Mouse (Mus musculus) forebrain, embryonic 11.5 days (tissue): ENCODE data around the gene Colec11. TPM values are rescaled to one million over a fixed set of nuclear protein-coding genes. Genes with fewer than 3 reads are reported as not detected.

Experiments
- ATAC-seq: fragments of 200-750 bp; cut with Nextera tagmentation; replicated peaks from 2 replicates; pipeline ENCODE4 v1.8.0; 2017; ENCODE audit warnings: moderate TSS enrichment; ENCODE audit not compliant: low FRiP score
- DNase-seq: peaks from one replicate; pipeline ENCODE4 v3.0.0-alpha.2; 2017; ENCODE audit warnings: low spot score
- H3K27ac ChIP-seq: fragments of 300-500 bp; sonication (generic); 2 replicates; pipeline ENCODE4 v1.5.1; 2014; ENCODE audit warnings: low read depth, low read length
- H3K27me3 ChIP-seq: fragments of 300-500 bp; sonication (generic); 2 replicates; pipeline ENCODE4 v1.6.1; 2014; ENCODE audit warnings: mild to moderate bottlenecking, low read length, mixed read lengths; ENCODE audit not compliant: control insufficient read depth, insufficient read depth
- H3K36me3 ChIP-seq: fragments of 300-500 bp; sonication (generic); 2 replicates; pipeline ENCODE4 v1.6.1; 2014; ENCODE audit warnings: mild to moderate bottlenecking, low read length, moderate library complexity, mixed read lengths; ENCODE audit not compliant: control insufficient read depth, insufficient read depth
- H3K4me1 ChIP-seq: fragments of 300-500 bp; sonication (generic); replicated peaks from 2 replicates; pipeline ENCODE4 v1.6.1; 2014; ENCODE audit warnings: low read length, mixed read lengths; ENCODE audit not compliant: control insufficient read depth, insufficient read depth
- H3K4me2 ChIP-seq: fragments of 300-500 bp; sonication (generic); 2 replicates; pipeline ENCODE4 v1.6.1; 2014; ENCODE audit warnings: low read depth, mild to moderate bottlenecking, low read length, moderate library complexity, mixed read lengths; ENCODE audit not compliant: severe bottlenecking
- H3K4me3 ChIP-seq: fragments of 300-500 bp; sonication (generic); 2 replicates; pipeline ENCODE4 v1.5.1; 2014; ENCODE audit warnings: low read depth, low read length
- H3K9ac ChIP-seq: fragments of 300-500 bp; sonication (generic); 2 replicates; pipeline ENCODE4 v1.6.1; 2014; ENCODE audit warnings: low read length
- H3K9me3 ChIP-seq: fragments of 300-500 bp; sonication (generic); 2 replicates; pipeline ENCODE4 v1.6.1; 2016; ENCODE audit warnings: low read length, mixed read lengths; ENCODE audit not compliant: control insufficient read depth
- WGBS: fragments of 180-500 bp; shearing (Covaris S2); extraction: QIAGEN DNeasy Blood & Tissue Kit; methylation state at CpG from one replicate; pipeline ENCODE4 v1.1.7; 2014; 5-methylcytosine and 5-hydroxymethylcytosine counted together
- polyA plus RNA-seq: library from polyadenylated mRNA; unstranded; fragments of >200 nt; fragmentation: Nextera tagmentation; extraction: Ambion mirVana; gene quantifications from 2 replicates; pipeline ENCODE4 v1.2.1, GENCODE M21; 2014

The Colec11 gene
- polyA plus RNA-seq, 1 experiment from 2014 or later: not detected

DNA sequence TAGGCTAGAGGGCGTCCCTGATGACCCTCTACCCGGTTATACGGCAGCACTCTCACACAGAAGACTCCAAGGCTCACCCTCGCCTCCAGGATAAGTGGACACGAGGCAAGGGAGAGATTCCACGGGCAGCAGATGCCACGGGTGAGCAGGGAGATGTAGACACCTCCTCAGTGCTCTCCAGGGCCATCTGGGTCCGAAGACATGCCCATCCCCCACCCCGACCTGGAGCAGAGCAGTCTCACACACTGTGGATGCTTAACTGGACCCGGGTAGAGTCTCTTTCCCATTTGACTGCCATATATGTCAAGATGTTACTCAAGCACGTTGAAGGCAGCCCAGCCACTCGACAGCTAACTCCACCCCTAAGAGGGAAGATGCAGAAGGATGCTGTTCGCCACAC is 32.7 kb downstream of the Colec11 start:
- H3K36me3 ChIP-seq: no peaks in the 10 kb centered on the region
- WGBS: 55% methylated on average over 13 of the region's 13 CpGs
- H3K27ac ChIP-seq: no peak overlapping the region
- H3K9ac ChIP-seq: no peak overlapping the region
- DNase-seq (no peak), ATAC-seq (no peak)
- H3K27me3 ChIP-seq: peaks cover 2% of the 10 kb centered on the region; the same call in 1 of the 2 replicates
- no peaks in the 10 kb centered on the region for H3K4me1 ChIP-seq
- H3K9me3 ChIP-seq: no peaks in the 10 kb centered on the region
- H3K4me3 ChIP-seq: no peak overlapping the region
- H3K4me2 ChIP-seq: no peak overlapping the region

DNA sequence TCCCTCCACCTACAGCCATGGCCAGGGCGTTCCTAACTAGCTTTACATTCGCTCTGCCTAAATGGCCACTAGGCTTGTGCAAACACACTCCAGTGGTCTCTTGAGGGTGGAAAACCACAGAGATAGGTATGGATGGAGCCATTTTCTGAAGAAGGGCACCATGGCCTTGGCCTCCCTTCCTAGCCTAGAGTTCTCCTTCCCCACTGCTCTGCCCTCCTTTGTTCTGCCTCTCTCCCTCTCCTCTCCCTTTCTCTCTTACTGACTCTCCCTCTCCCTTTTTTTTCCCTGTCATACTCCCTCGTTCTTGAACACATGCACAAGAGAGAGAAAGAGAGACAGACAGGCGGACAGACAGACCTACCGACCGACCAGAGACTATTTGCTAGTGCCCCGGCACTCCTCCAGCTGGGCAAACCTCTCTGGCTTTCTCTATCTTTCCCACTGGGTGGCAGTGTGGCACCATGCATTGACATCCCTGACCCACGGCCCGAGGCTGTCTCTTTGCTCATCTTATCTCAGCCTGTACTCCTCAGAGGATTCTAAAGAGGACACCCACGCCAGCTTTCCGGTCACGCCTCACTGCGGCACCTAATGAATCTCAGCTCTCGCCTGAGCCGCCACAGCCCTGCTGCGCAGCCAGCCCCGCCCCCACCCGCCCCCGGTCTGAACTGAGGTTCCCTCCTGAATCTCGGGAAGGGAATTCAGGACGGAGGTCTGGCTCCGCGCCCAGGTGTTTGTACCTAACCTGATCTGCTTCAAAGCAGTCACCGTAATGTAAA is 33.9 kb downstream of the Colec11 start:
- Histone ChIP-seq H3K27me3 (peaks cover 2% of the 10 kb centered on the region; the same call in 1 of the 2 replicates), H3K4me3 (peak overlapping the region; percentile 37)
- peak; percentile 90 for ATAC-seq

DNA sequence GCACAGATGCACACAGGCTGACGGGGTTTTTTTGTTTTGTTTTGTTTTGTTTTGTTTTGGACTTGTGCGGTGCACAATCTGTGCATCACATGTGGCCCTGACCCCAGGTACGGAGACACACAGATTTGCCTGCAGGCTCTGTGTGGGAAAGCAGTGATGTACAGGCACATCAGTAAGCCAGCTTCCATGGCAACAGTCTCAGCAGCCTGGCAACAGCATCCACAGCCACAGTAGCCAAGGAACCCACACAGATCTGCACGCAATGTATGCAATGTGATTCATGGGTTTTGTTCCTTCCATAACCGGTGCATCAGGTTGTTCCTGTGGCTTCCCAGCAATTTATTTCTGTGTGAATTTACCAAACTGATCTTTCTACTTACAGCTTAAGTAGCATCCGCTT is 35.2 kb downstream of the Colec11 start:
- ATAC-seq: no peak
- H3K9ac ChIP-seq: no peak overlapping the region

More for the DNA sequence above, 33.9 kb downstream of the Colec11 start:
- no peaks in the 10 kb centered on the region for H3K4me1 ChIP-seq
- no peaks in the 10 kb centered on the region for H3K36me3 ChIP-seq
- peak overlapping the region; percentile 73 for H3K4me2 ChIP-seq
- peak overlapping the region; percentile 52 for H3K9ac ChIP-seq
- DNase-seq: peak; percentile 87
- H3K9me3 ChIP-seq: no peaks in the 10 kb centered on the region
- WGBS: 11% methylated on average over 24 of the region's 24 CpGs
- H3K27ac ChIP-seq: no peak overlapping the region

DNA sequence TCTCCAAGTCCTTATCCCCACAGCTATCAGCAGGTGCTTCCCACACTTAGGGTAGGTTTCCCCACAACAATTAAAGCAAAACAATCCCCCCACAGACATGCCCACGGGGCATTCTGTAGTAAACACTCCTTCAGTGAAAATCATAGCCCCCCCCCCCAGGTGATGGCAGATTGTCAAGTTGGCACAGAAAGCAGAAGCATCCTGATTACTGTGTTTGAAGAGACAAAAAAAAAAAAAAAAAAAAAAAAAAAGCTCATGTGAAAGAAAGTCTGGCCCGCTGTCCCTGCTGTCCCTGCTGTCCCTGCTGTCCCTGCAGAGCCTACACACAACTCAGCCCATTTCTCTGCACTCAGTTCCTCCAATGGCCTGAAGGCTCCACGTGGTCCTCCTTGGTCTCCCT is 39.1 kb downstream of the Colec11 start:
- ATAC-seq (no peak), DNase-seq (no peak)
- WGBS: 72% methylated on average over 3 of the region's 3 CpGs
- Histone ChIP-seq H3K27me3 (0 out of 2 replicates have a peak, but pooled peaks cover 2% of the 10 kb centered on the region), H3K4me1 (no peaks in the 10 kb centered on the region), H3K9ac (no peak overlapping the region), H3K27ac (no peak overlapping the region), H3K9me3 (no peaks in the 10 kb centered on the region), H3K4me3 (no peak overlapping the region), H3K36me3 (no peaks in the 10 kb centered on the region), H3K4me2 (no peak overlapping the region)

More for the DNA sequence above, 35.2 kb downstream of the Colec11 start:
- WGBS: 76% methylated on average over 6 of the region's 6 CpGs
- Histone ChIP-seq H3K27ac (no peak overlapping the region), H3K36me3 (no peaks in the 10 kb centered on the region), H3K4me1 (no peaks in the 10 kb centered on the region), H3K9me3 (no peaks in the 10 kb centered on the region), H3K4me2 (no peak overlapping the region), H3K4me3 (no peak overlapping the region), H3K27me3 (peaks cover 2% of the 10 kb centered on the region; the same call in 1 of the 2 replicates)
- DNase-seq: no peak

DNA sequence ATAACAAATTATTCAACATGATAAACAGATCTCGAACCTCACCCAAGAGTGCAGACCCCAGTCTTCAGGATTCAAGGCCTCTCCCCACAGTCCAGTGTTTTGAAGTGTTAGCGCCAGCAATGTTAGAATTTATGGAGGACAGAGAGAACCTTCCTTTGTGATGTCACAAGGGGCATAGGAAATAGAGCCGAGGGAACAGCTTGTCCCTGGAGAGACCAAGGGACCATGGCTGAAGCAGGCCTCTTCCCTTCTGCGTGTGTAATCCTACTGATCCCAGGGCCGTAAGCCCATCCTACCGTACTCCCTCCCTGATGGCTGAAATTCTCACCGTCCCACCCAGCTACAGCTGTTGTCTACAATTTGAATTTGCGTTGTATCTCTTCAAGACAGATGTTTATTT is 40.8 kb downstream of the Colec11 start, which contains the start of gene Allc:
Gene Allc (minus strand): TSS at position 101 of the 400 bp plus-strand sequence.
- no peaks in the 10 kb centered on the region for H3K27me3 ChIP-seq
- DNase-seq (no peak), ATAC-seq (no peak)
- WGBS: 92% methylated on average over 8 of the region's 8 CpGs
- H3K9me3 ChIP-seq: no peaks in the 10 kb centered on the region
- H3K27ac ChIP-seq: no peak within 1 kb of the TSS
- H3K9ac ChIP-seq: no peak within 1 kb of the TSS
- H3K4me1 ChIP-seq: no peaks in the 10 kb centered on the region
- no peaks in the 10 kb centered on the region for H3K36me3 ChIP-seq
- no peak within 1 kb of the TSS for H3K4me2 ChIP-seq
- no peak within 1 kb of the TSS for H3K4me3 ChIP-seq

DNA sequence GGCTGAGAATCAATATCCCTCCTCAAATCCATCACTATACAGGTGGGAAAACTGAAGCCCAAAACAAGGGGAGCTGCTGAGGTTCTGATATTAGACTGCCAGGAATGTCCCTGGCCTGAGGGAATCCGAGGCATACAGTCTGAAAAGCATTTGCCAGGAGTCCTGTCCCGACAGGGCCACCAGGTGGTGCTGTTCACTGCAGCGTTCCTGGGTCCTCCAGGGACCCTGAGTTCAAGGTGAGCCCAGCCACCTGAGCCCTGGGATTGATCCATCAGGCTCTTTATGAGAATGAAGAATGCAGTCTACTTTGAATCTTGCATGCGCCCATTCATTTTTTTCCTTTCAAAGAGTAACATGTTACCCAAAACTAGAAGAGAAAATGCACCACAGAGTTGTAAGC is 44.0 kb downstream of the Colec11 start:
- no peak for ATAC-seq
- Histone ChIP-seq H3K36me3 (no peaks in the 10 kb centered on the region), H3K9ac (no peak overlapping the region), H3K4me2 (no peak overlapping the region), H3K9me3 (no peaks in the 10 kb centered on the region), H3K27me3 (no peaks in the 10 kb centered on the region), H3K27ac (no peak overlapping the region), H3K4me1 (no peaks in the 10 kb centered on the region), H3K4me3 (no peak overlapping the region)
- peak; percentile 57 for DNase-seq
- 36% methylated on average over 4 of the region's 4 CpGs for WGBS

DNA sequence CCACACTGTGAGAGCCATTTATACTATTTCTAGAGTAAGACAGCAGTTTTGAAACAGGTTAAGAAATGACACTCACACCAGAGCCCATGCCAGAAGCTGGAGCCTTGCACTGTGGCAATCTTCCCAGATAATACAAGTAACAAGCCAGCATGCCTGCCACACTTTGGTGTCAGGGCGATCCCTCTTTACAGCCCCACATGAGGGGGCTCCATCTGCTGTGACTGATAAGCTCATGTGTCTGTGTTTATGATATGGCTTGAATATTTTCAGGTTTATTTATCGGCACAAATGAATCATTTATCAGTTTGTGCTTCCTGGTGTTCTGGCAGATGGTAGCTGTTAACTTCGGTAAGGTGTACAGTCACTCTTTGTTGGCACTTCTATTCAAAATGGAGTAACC is 45.0 kb downstream of the Colec11 start:
- no peaks in the 10 kb centered on the region for H3K36me3 ChIP-seq
- no peaks in the 10 kb centered on the region for H3K9me3 ChIP-seq
- H3K27ac ChIP-seq: no peak overlapping the region
- no peaks in the 10 kb centered on the region for H3K27me3 ChIP-seq
- DNase-seq (no peak), ATAC-seq (no peak)
- H3K4me1 ChIP-seq: no peaks in the 10 kb centered on the region
- 97% methylated on average over 3 of the region's 3 CpGs for WGBS
- no peak overlapping the region for H3K4me2 ChIP-seq
- no peak overlapping the region for H3K4me3 ChIP-seq
- H3K9ac ChIP-seq: no peak overlapping the region

DNA sequence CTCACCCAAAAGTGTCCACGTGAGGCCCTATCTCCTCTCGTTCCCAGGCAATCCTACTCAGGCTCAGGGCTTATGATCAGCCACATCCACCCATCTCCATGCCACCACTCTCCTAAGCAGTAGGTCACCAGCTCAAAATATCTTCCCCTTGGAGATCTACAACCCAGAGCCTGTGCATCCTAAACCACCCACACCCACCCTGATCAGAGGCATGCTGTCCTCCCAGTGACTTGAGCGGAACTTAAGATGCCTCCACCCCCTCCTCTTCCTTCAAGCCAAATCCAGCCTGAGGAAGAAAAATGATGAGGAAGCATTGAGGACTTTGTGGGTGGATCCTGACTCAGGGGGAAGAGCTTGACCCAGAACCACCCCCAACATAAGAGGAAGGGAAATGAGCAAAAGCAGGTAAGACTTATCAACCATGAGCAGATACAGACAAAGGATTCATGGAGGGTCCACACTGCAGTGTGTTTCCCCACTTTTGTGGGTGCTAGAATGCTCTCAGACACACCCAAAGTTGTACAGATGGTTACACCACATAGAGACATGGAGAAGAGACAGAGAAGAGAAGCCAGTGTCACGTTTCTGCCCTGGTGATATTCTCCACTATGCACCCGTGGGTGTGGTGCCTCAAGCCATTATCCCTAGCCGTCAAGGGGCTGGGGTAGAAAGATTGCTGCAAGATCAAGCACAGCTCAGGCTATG is 47.7 kb downstream of the Colec11 start:
- DNase-seq (no peak), ATAC-seq (no peak)
- Histone ChIP-seq H3K4me2 (no peak overlapping the region), H3K36me3 (no peaks in the 10 kb centered on the region), H3K4me1 (no peaks in the 10 kb centered on the region), H3K4me3 (no peak overlapping the region), H3K9ac (no peak overlapping the region), H3K27ac (no peak overlapping the region), H3K9me3 (no peaks in the 10 kb centered on the region), H3K27me3 (no peaks in the 10 kb centered on the region)
- WGBS: 79% methylated on average over 6 of the region's 6 CpGs
